Mouse (Mus musculus) ES-E14 (cell line): ENCODE data around the gene Ccdc85a. TPM values are rescaled to one million over a fixed set of nuclear protein-coding genes. Genes with fewer than 3 reads are reported as not detected.
"Not testable (repeated sequence)": the region's sequence is repeated elsewhere in the genome, so short reads cannot be mapped to it uniquely, and the experiment has no call there.

Source experiments
- DNase-seq: peaks from one replicate; pipeline ENCODE4 v3.0.0-alpha.2; 2013; ENCODE audit warnings: low read depth, low spot score
- H3K27ac ChIP-seq: 2 replicates; pipeline ENCODE4 v1.5.1; 2012; ENCODE audit warnings: low read depth, mild to moderate bottlenecking, low read length, moderate library complexity, mixed read lengths; ENCODE audit not compliant: poor library complexity, insufficient read depth, severe bottlenecking
- H3K36me3 ChIP-seq: 2 replicates; pipeline ENCODE4 v1.6.1; 2012; ENCODE audit warnings: mild to moderate bottlenecking, low read length, moderate library complexity, mixed read lengths; ENCODE audit not compliant: control insufficient read depth, poor library complexity, insufficient read depth, severe bottlenecking
- H3K4me1 ChIP-seq, 2 experiments: fragments of 150-350 bp in 1 of 2; sonication (generic) in 1 of 2; 2 replicates each; pipeline ENCODE4 v1.6.1; 2012; ENCODE audit warnings: low read length in 2 of 2, mild to moderate bottlenecking in 1 of 2, mixed read lengths in 1 of 2; ENCODE audit not compliant: control insufficient read depth in 2 of 2, insufficient read depth in 2 of 2, poor library complexity in 1 of 2
- H3K4me3 ChIP-seq, 2 experiments: fragments of 150-350 bp in 1 of 2; sonication (generic) in 1 of 2; 2 replicates each; pipeline ENCODE4 v1.5.1; 2012; ENCODE audit warnings: low read length in 2 of 2, low read depth in 1 of 2, mild to moderate bottlenecking in 1 of 2, mixed read lengths in 1 of 2; ENCODE audit not compliant: insufficient read depth in 1 of 2, poor library complexity in 1 of 2, severe bottlenecking in 1 of 2
- H3K9ac ChIP-seq: 2 replicates; pipeline ENCODE4 v1.6.1; 2012; ENCODE audit warnings: low read depth, mild to moderate bottlenecking, low read length, mixed read lengths; ENCODE audit not compliant: poor library complexity, insufficient read depth, severe bottlenecking
- H3K9me3 ChIP-seq: fragments of 150-350 bp; sonication (generic); 2 replicates; pipeline ENCODE4 v1.6.1; 2012; ENCODE audit warnings: low read depth, mild to moderate bottlenecking, low read length; ENCODE audit not compliant: control insufficient read depth, insufficient read depth
- CHD2 ChIP-seq: IDR thresholded peaks from 2 replicates; pipeline ENCODE4 v1.6.1; 2014; ENCODE audit warnings: mild to moderate bottlenecking, low read depth, low read length, inconsistent platforms
- HCFC1 ChIP-seq: IDR thresholded peaks from 2 replicates; pipeline ENCODE4 v1.6.1; 2012; ENCODE audit warnings: low read length, inconsistent platforms, borderline replicate concordance; ENCODE audit not compliant: insufficient read depth
- MAFK ChIP-seq: IDR thresholded peaks from 2 replicates; pipeline ENCODE4 v1.6.1; 2014; ENCODE audit warnings: mild to moderate bottlenecking, low read depth, low read length, inconsistent platforms; ENCODE audit not compliant: insufficient read depth
- ZC3H11A ChIP-seq: IDR thresholded peaks from 2 replicates; pipeline ENCODE4 v1.6.1; 2012; ENCODE audit warnings: low read depth, mild to moderate bottlenecking, inconsistent platforms, low read length, borderline replicate concordance
- ZNF384 ChIP-seq: IDR thresholded peaks from 2 replicates; pipeline ENCODE4 v1.6.1; 2012; ENCODE audit warnings: low read depth, low read length, inconsistent platforms
- in situ Hi-C, 2 experiments: fragments of 600-800 bp; cut with MboI; formaldehyde crosslinking; loops; one replicate each; pipeline ENCODE4 v1.15.1; 2025; ENCODE audit warnings: low sequenced_read_pairs in 2 of 2, inconsistent platforms in 1 of 2; ENCODE audit not compliant: unreplicated experiment in 2 of 2
- total RNA-seq: library from RNA; depleted of rRNA; stranded (reverse); fragments of 300-350 nt; gene quantifications from 2 replicates; pipeline ENCODE4 v1.2.3, GENCODE M21; 2012; rRNA removed

Ccdc85a gene
- total RNA-seq, 1 experiment = 1.7 TPM

DNA sequence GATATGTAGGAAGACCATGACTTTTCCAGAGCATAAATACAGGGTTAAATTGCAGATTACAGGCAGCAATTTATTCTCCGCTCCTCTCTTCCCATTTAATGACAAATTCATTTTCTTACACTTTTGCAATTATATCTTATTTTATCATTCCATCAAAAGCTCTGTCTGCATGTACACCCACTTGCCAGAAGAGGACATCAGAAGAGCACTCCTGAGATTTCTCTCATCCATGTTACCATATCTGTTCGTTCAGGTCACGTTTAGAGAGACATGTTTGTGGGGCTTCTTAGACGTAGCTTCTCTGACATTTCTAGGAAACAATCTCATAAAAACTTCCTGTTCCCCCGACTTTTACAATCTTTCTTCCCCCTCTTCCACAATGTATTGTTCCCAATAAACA, 242.2 kb downstream of the Ccdc85a start:
- Histone ChIP-seq H3K4me3 (no peak overlapping the region), H3K9me3 (no peaks in the 10 kb centered on the region), H3K9ac (no peak overlapping the region), H3K27ac (no peak overlapping the region), H3K36me3 (no peaks in the 10 kb centered on the region), H3K4me1 (no peaks in the 10 kb centered on the region)
- no peak for TF ChIP-seq ZC3H11A
- TF ChIP-seq MAFK = no peak
- TF ChIP-seq ZNF384 = no peak
- TF ChIP-seq HCFC1 = no peak
- TF ChIP-seq CHD2 = no peak
- in situ Hi-C loops = no loop called here
- DNase-seq = no peak

GRCm38 (mm10) chr11:28339224-28340150, 244.6 kb downstream of the Ccdc85a start, which contains the start of gene Gm6685:
Gene Gm6685, minus strand, starts transcription at chr11:28339867.
- in situ Hi-C loops, H3K4me1 ChIP-seq, H3K27ac ChIP-seq, H3K9me3 ChIP-seq, H3K36me3 ChIP-seq: not testable (repeated sequence)
- Histone ChIP-seq H3K4me3 (peak within 1 kb of the TSS; percentile 61 to 69), H3K9ac (peak within 1 kb of the TSS; percentile 61; the same call in 1 of the 2 replicates)
- DNase-seq = peak; percentile 6

Other genes starting within 250 kb of the Ccdc85a start
- gene Gm6685, start 244.5 kb downstream of the Ccdc85a start, total RNA-seq = 5.1 and 6.4 TPM in 2 replicates